Mouse (Mus musculus) ES-E14 (cell line): Measurements from ENCODE around the gene Lce1a1. TPM values are rescaled to one million over a fixed set of nuclear protein-coding genes. Genes with fewer than 3 reads are reported as not detected.

Source experiments
- DNase-seq: peaks from one replicate; pipeline ENCODE4 v3.0.0-alpha.2; 2013; ENCODE audit warnings: low read depth, low spot score
- H3K27ac ChIP-seq: 2 replicates; pipeline ENCODE4 v1.5.1; 2012; ENCODE audit warnings: low read depth, mild to moderate bottlenecking, low read length, moderate library complexity, mixed read lengths; ENCODE audit not compliant: poor library complexity, insufficient read depth, severe bottlenecking
- H3K36me3 ChIP-seq: 2 replicates; pipeline ENCODE4 v1.6.1; 2012; ENCODE audit warnings: mild to moderate bottlenecking, low read length, moderate library complexity, mixed read lengths; ENCODE audit not compliant: control insufficient read depth, poor library complexity, insufficient read depth, severe bottlenecking
- H3K4me1 ChIP-seq, 2 experiments: fragments of 150-350 bp in 1 of 2; sonication (generic) in 1 of 2; 2 replicates each; pipeline ENCODE4 v1.6.1; 2012; ENCODE audit warnings: low read length in 2 of 2, mild to moderate bottlenecking in 1 of 2, mixed read lengths in 1 of 2; ENCODE audit not compliant: control insufficient read depth in 2 of 2, insufficient read depth in 2 of 2, poor library complexity in 1 of 2
- H3K4me3 ChIP-seq, 2 experiments: fragments of 150-350 bp in 1 of 2; sonication (generic) in 1 of 2; 2 replicates each; pipeline ENCODE4 v1.5.1; 2012; ENCODE audit warnings: low read length in 2 of 2, low read depth in 1 of 2, mild to moderate bottlenecking in 1 of 2, mixed read lengths in 1 of 2; ENCODE audit not compliant: insufficient read depth in 1 of 2, poor library complexity in 1 of 2, severe bottlenecking in 1 of 2
- H3K9ac ChIP-seq: 2 replicates; pipeline ENCODE4 v1.6.1; 2012; ENCODE audit warnings: low read depth, mild to moderate bottlenecking, low read length, mixed read lengths; ENCODE audit not compliant: poor library complexity, insufficient read depth, severe bottlenecking
- H3K9me3 ChIP-seq: fragments of 150-350 bp; sonication (generic); 2 replicates; pipeline ENCODE4 v1.6.1; 2012; ENCODE audit warnings: low read depth, mild to moderate bottlenecking, low read length; ENCODE audit not compliant: control insufficient read depth, insufficient read depth
- CHD2 ChIP-seq: IDR thresholded peaks from 2 replicates; pipeline ENCODE4 v1.6.1; 2014; ENCODE audit warnings: mild to moderate bottlenecking, low read depth, low read length, inconsistent platforms
- HCFC1 ChIP-seq: IDR thresholded peaks from 2 replicates; pipeline ENCODE4 v1.6.1; 2012; ENCODE audit warnings: low read length, inconsistent platforms, borderline replicate concordance; ENCODE audit not compliant: insufficient read depth
- MAFK ChIP-seq: IDR thresholded peaks from 2 replicates; pipeline ENCODE4 v1.6.1; 2014; ENCODE audit warnings: mild to moderate bottlenecking, low read depth, low read length, inconsistent platforms; ENCODE audit not compliant: insufficient read depth
- ZC3H11A ChIP-seq: IDR thresholded peaks from 2 replicates; pipeline ENCODE4 v1.6.1; 2012; ENCODE audit warnings: low read depth, mild to moderate bottlenecking, inconsistent platforms, low read length, borderline replicate concordance
- ZNF384 ChIP-seq: IDR thresholded peaks from 2 replicates; pipeline ENCODE4 v1.6.1; 2012; ENCODE audit warnings: low read depth, low read length, inconsistent platforms
- in situ Hi-C, 2 experiments: fragments of 600-800 bp; cut with MboI; formaldehyde crosslinking; loops; one replicate each; pipeline ENCODE4 v1.15.1; 2025; ENCODE audit warnings: low sequenced_read_pairs in 2 of 2, inconsistent platforms in 1 of 2; ENCODE audit not compliant: unreplicated experiment in 2 of 2
- total RNA-seq: library from RNA; depleted of rRNA; stranded (reverse); fragments of 300-350 nt; gene quantifications from 2 replicates; pipeline ENCODE4 v1.2.3, GENCODE M21; 2012; rRNA removed

Lce1a1 gene
- total RNA-seq, 1 experiment: not detected

GRCm38 (mm10) chr3:92602169-92602568, 45.9 kb downstream of the Lce1a1 start:
- Histone ChIP-seq H3K9me3 (no peaks in the 10 kb centered on the region), H3K4me3 (no peak overlapping the region), H3K9ac (no peak overlapping the region), H3K4me1 (no peaks in the 10 kb centered on the region), H3K36me3 (no peaks in the 10 kb centered on the region), H3K27ac (no peak overlapping the region)
- TF ChIP-seq HCFC1 (no peak), ZC3H11A (no peak), MAFK (no peak), ZNF384 (no peak), CHD2 (no peak)
- peak; percentile 2 for DNase-seq
- in situ Hi-C loops: no loop called here

GRCm38 (mm10) chr3:92600456-92600855, 47.7 kb downstream of the Lce1a1 start:
- H3K4me3 ChIP-seq: no peak overlapping the region
- H3K27ac ChIP-seq: no peak overlapping the region
- no peaks in the 10 kb centered on the region for H3K4me1 ChIP-seq
- DNase-seq: peak; percentile 6
- no peak overlapping the region for H3K9ac ChIP-seq
- no peaks in the 10 kb centered on the region for H3K36me3 ChIP-seq
- in situ Hi-C loops: no loop called here
- H3K9me3 ChIP-seq: no peaks in the 10 kb centered on the region
- TF ChIP-seq ZNF384 (no peak), MAFK (no peak), HCFC1 (no peak), ZC3H11A (no peak), CHD2 (no peak)

- H3K36me3 ChIP-seq: no peaks in the 10 kb centered on the region
- H3K9me3 ChIP-seq: no peaks in the 10 kb centered on the region
- in situ Hi-C loops: no loop called here
- H3K27ac ChIP-seq: no peak overlapping the region
- DNase-seq: no peak
- no peak overlapping the region for H3K9ac ChIP-seq
- TF ChIP-seq MAFK (peak; percentile 96), ZC3H11A (no peak), ZNF384 (no peak)
- H3K4me3 ChIP-seq: no peak overlapping the region
- no peaks in the 10 kb centered on the region for H3K4me1 ChIP-seq
These were observed 48.1 kb downstream of the Lce1a1 start for GRCm38 (mm10) chr3:92599973-92600372.

- no peak for DNase-seq
- no peaks in the 10 kb centered on the region for H3K9me3 ChIP-seq
- no peak overlapping the region for H3K27ac ChIP-seq
- no peaks in the 10 kb centered on the region for H3K4me1 ChIP-seq
- no peak overlapping the region for H3K9ac ChIP-seq
- TF ChIP-seq MAFK (no peak), ZNF384 (no peak), CHD2 (no peak), ZC3H11A (no peak), HCFC1 (no peak)
- H3K4me3 ChIP-seq: no peak overlapping the region
- no peaks in the 10 kb centered on the region for H3K36me3 ChIP-seq
- in situ Hi-C loops: no loop called here
These were observed 49.7 kb downstream of the Lce1a1 start for GRCm38 (mm10) chr3:92598429-92598828.

Other genes with a start within 250 kb of the Lce1a1 start
- not detected in 2 replicates for gene Sprr2i, start 240.3 kb downstream of the Lce1a1 start, total RNA-seq
- gene Sprr2j-ps, start 230.2 kb downstream of the Lce1a1 start, total RNA-seq: not detected in 2 replicates
- gene Gm9774, start 218.9 kb downstream of the Lce1a1 start, total RNA-seq: 8.2 and 16.7 TPM in 2 replicates
- 1.7 TPM in 1 of 2 replicates, not detected in the other for gene Sprr2k, start 215.7 kb downstream of the Lce1a1 start, total RNA-seq
- gene Sprr1b, start 209.5 kb downstream of the Lce1a1 start, total RNA-seq: not detected in 2 replicates
- not detected in 2 replicates for gene Sprr3, start 189.6 kb downstream of the Lce1a1 start, total RNA-seq
- gene Sprr1a, start 162.4 kb downstream of the Lce1a1 start, total RNA-seq: 0.32 TPM in 1 of 2 replicates, not detected in the other
- gene Sprr4, start 147.8 kb downstream of the Lce1a1 start, total RNA-seq: not detected in 2 replicates
- not detected in 2 replicates for gene 2310046K23Rik, start 113.8 kb downstream of the Lce1a1 start, total RNA-seq
- 0.21 and 0.45 TPM in 2 replicates for gene Ivl, start 74.6 kb downstream of the Lce1a1 start, total RNA-seq
- gene Smcp, start 59.3 kb downstream of the Lce1a1 start, total RNA-seq: not detected in 2 replicates
- not detected in 2 replicates for gene 2210017I01Rik, start 40.8 kb downstream of the Lce1a1 start, total RNA-seq
- not detected in 2 replicates for gene Lce6a, start 26.6 kb downstream of the Lce1a1 start, total RNA-seq
- not detected in 2 replicates for gene Lce1b, start 8.6 kb upstream of the Lce1a1 start, total RNA-seq
- not detected in 2 replicates for gene Lce1a2, start 22.0 kb upstream of the Lce1a1 start, total RNA-seq
- not detected in 2 replicates for gene Lce1c, start 30.9 kb upstream of the Lce1a1 start, total RNA-seq
- not detected in 2 replicates for gene Lce1d, start 38.9 kb upstream of the Lce1a1 start, total RNA-seq
- not detected in 2 replicates for gene Lce1e, start 60.8 kb upstream of the Lce1a1 start, total RNA-seq
- not detected in 2 replicates for gene Lce1f, start 72.0 kb upstream of the Lce1a1 start, total RNA-seq
- gene Gm38119, start 90.8 kb upstream of the Lce1a1 start, total RNA-seq: not detected in 2 replicates
- not detected in 2 replicates for gene Lce1g, start 104.0 kb upstream of the Lce1a1 start, total RNA-seq
- 4.7 TPM in 1 of 2 replicates, not detected in the other for gene Lce1h, start 116.8 kb upstream of the Lce1a1 start, total RNA-seq
- not detected in 2 replicates for gene Lce1i, start 130.6 kb upstream of the Lce1a1 start, total RNA-seq
- gene Lce1j, start 142.2 kb upstream of the Lce1a1 start, total RNA-seq: not detected in 2 replicates
- not detected in 2 replicates for gene Lce1k, start 159.6 kb upstream of the Lce1a1 start, total RNA-seq
- gene Kprp, start 178.9 kb upstream of the Lce1a1 start, total RNA-seq: not detected in 2 replicates
- gene Lce1l, start 203.0 kb upstream of the Lce1a1 start, total RNA-seq: not detected in 2 replicates
- not detected in 2 replicates for gene 2310050C09Rik, start 221.9 kb upstream of the Lce1a1 start, total RNA-seq